Mouse (Mus musculus) neural tube, embryonic 11.5 days (tissue): Measurements from ENCODE around the gene Ccdc117. TPM values are rescaled to one million over a fixed set of nuclear protein-coding genes. Genes with fewer than 3 reads are reported as not detected.

ENCODE experiments used
- ATAC-seq: fragments of 200-750 bp; cut with Nextera tagmentation; 2 replicates; pipeline ENCODE4 v1.8.0; 2017; ENCODE audit warnings: moderate number of reproducible peaks, mild to moderate bottlenecking, moderate TSS enrichment, moderate library complexity; ENCODE audit not compliant: insufficient read depth, low FRiP score, low TSS enrichment
- DNase-seq: peaks from one replicate; pipeline ENCODE4 v3.0.0-alpha.2; 2015; ENCODE audit warnings: low spot score
- H3K27ac ChIP-seq: fragments of 300-500 bp; sonication (generic); 2 replicates; pipeline ENCODE4 v1.5.1; 2014; ENCODE audit warnings: low read depth, mild to moderate bottlenecking, low read length
- H3K27me3 ChIP-seq: fragments of 300-500 bp; sonication (generic); 2 replicates; pipeline ENCODE4 v1.6.1; 2014; ENCODE audit warnings: mild to moderate bottlenecking, low read length, mixed read lengths; ENCODE audit not compliant: control insufficient read depth, insufficient read depth
- H3K36me3 ChIP-seq: fragments of 300-500 bp; sonication (generic); 2 replicates; pipeline ENCODE4 v1.6.1; 2014; ENCODE audit warnings: mild to moderate bottlenecking, low read length, moderate library complexity, mixed read lengths; ENCODE audit not compliant: control insufficient read depth, insufficient read depth
- H3K4me1 ChIP-seq: fragments of 300-500 bp; sonication (generic); 2 replicates; pipeline ENCODE4 v1.6.1; 2014; ENCODE audit warnings: low read length, mixed read lengths; ENCODE audit not compliant: control insufficient read depth, insufficient read depth
- H3K4me2 ChIP-seq: fragments of 300-500 bp; sonication (generic); 2 replicates; pipeline ENCODE4 v1.6.1; 2014; ENCODE audit warnings: low read depth, mild to moderate bottlenecking, moderate library complexity
- H3K4me3 ChIP-seq: fragments of 300-500 bp; sonication (generic); 2 replicates; pipeline ENCODE4 v1.5.1; 2014; ENCODE audit warnings: low read depth, low read length
- H3K9ac ChIP-seq: fragments of 300-500 bp; sonication (generic); 2 replicates; pipeline ENCODE4 v1.6.1; 2014; ENCODE audit warnings: mild to moderate bottlenecking, low read length
- H3K9me3 ChIP-seq: fragments of 300-500 bp; sonication (generic); 2 replicates; pipeline ENCODE4 v1.6.1; 2016; ENCODE audit warnings: low read length; ENCODE audit not compliant: control insufficient read depth
- WGBS: fragments of 180-500 bp; shearing (Covaris S2); extraction: QIAGEN DNeasy Blood & Tissue Kit; methylation state at CpG from one replicate; pipeline ENCODE4 v1.1.7; 2014; 5-methylcytosine and 5-hydroxymethylcytosine counted together
- polyA plus RNA-seq: library from polyadenylated mRNA; unstranded; fragments of >200 nt; fragmentation: Nextera tagmentation; extraction: Ambion mirVana; gene quantifications from 2 replicates; pipeline ENCODE4 v1.2.1, GENCODE M21; 2014

Ccdc117 gene
- polyA plus RNA-seq, 1 experiment from 2014 or later = 28.2 TPM

GRCm38 (mm10) chr11:5527865-5528523 is 14.0 kb downstream of the Ccdc117 start:
- WGBS = 85% methylated on average over 5 of the region's 5 CpGs
- Histone ChIP-seq H3K9ac (no peak overlapping the region), H3K4me1 (no peaks in the 10 kb centered on the region), H3K4me3 (no peak overlapping the region), H3K27ac (no peak overlapping the region), H3K27me3 (no peaks in the 10 kb centered on the region), H3K9me3 (no peaks in the 10 kb centered on the region), H3K36me3 (peaks cover 23% of the 10 kb centered on the region), H3K4me2 (no peak overlapping the region)
- DNase-seq (no peak), ATAC-seq (no peak)

GRCm38 (mm10) chr11:5526573-5527439 is 15.2 kb downstream of the Ccdc117 start:
- H3K27me3 ChIP-seq = no peaks in the 10 kb centered on the region
- no peak overlapping the region for H3K4me3 ChIP-seq
- no peak for DNase-seq
- ATAC-seq = no peak
- no peak overlapping the region for H3K27ac ChIP-seq
- H3K4me2 ChIP-seq = no peak overlapping the region
- H3K9ac ChIP-seq = no peak overlapping the region
- H3K4me1 ChIP-seq = peaks cover 7% of the 10 kb centered on the region
- 90% methylated on average over 7 of the region's 7 CpGs for WGBS
- H3K36me3 ChIP-seq = peaks cover 25% of the 10 kb centered on the region
- H3K9me3 ChIP-seq = no peaks in the 10 kb centered on the region

GRCm38 (mm10) chr11:5525418-5525817 is 16.6 kb downstream of the Ccdc117 start:
- 92% methylated on average over 4 of the region's 4 CpGs for WGBS
- peaks cover 17% of the 10 kb centered on the region for H3K36me3 ChIP-seq
- no peak for ATAC-seq

GRCm38 (mm10) chr11:5522798-5523415 is 19.1 kb downstream of the Ccdc117 start:
- Histone ChIP-seq H3K9me3 (no peaks in the 10 kb centered on the region), H3K27me3 (no peaks in the 10 kb centered on the region), H3K4me3 (no peak overlapping the region), H3K27ac (no peak overlapping the region), H3K36me3 (peaks cover 15% of the 10 kb centered on the region), H3K9ac (no peak overlapping the region), H3K4me1 (peaks cover 9% of the 10 kb centered on the region), H3K4me2 (peak overlapping the region; percentile 79; the same call in 1 of the 2 replicates)
- ATAC-seq (no peak), DNase-seq (no peak)
- WGBS = 91% methylated on average over 11 of the region's 11 CpGs

More at GRCm38 (mm10) chr11:5525418-5525817, 16.6 kb downstream of the Ccdc117 start:
- no peaks in the 10 kb centered on the region for H3K9me3 ChIP-seq
- no peaks in the 10 kb centered on the region for H3K27me3 ChIP-seq
- DNase-seq = no peak
- no peak overlapping the region for H3K4me2 ChIP-seq
- no peak overlapping the region for H3K27ac ChIP-seq
- no peak overlapping the region for H3K9ac ChIP-seq
- peaks cover 9% of the 10 kb centered on the region for H3K4me1 ChIP-seq
- no peak overlapping the region for H3K4me3 ChIP-seq

GRCm38 (mm10) chr11:5521516-5522291 is 20.3 kb downstream of the Ccdc117 start:
- ATAC-seq (peak; percentile 3; the same call in 1 of the 2 replicates), DNase-seq (peak; percentile 56)
- H3K4me1 ChIP-seq = peaks cover 9% of the 10 kb centered on the region
- H3K4me3 ChIP-seq = peak overlapping the region; percentile 91
- H3K9ac ChIP-seq = peak overlapping the region; percentile 93
- H3K27me3 ChIP-seq = no peaks in the 10 kb centered on the region
- H3K9me3 ChIP-seq = no peaks in the 10 kb centered on the region
- H3K36me3 ChIP-seq = peaks cover 15% of the 10 kb centered on the region
- peak overlapping the region; percentile 79 for H3K4me2 ChIP-seq
- WGBS = 0% methylated on average over 34 of the region's 34 CpGs
- H3K27ac ChIP-seq = peak overlapping the region; percentile 79

- H3K9me3 ChIP-seq = no peaks in the 10 kb centered on the region
- no peaks in the 10 kb centered on the region for H3K27me3 ChIP-seq
- H3K4me1 ChIP-seq = peaks cover 9% of the 10 kb centered on the region
- H3K27ac ChIP-seq = peak overlapping the region; percentile 79
- peak overlapping the region; percentile 93 for H3K9ac ChIP-seq
- H3K36me3 ChIP-seq = peaks cover 15% of the 10 kb centered on the region
- ATAC-seq (peak; percentile 39), DNase-seq (no peak)
- H3K4me2 ChIP-seq = peak overlapping the region; percentile 79
- H3K4me3 ChIP-seq = peak overlapping the region; percentile 91
- 2% methylated on average over 13 of the region's 13 CpGs for WGBS
These were observed 20.8 kb downstream of the Ccdc117 start for GRCm38 (mm10) chr11:5521266-5521515.

- Histone ChIP-seq H3K27ac (peak within 1 kb of the TSS; percentile 79), H3K27me3 (no peaks in the 10 kb centered on the region), H3K4me3 (peak within 1 kb of the TSS; percentile 91), H3K9me3 (no peaks in the 10 kb centered on the region), H3K36me3 (peaks cover 15% of the 10 kb centered on the region), H3K4me1 (peaks cover 9% of the 10 kb centered on the region), H3K4me2 (peak within 1 kb of the TSS; percentile 79), H3K9ac (peak within 1 kb of the TSS; percentile 93)
- ATAC-seq (peak; percentile 99), DNase-seq (peak; percentile 97)
- under 1% methylated on average over 71 of the region's 72 CpGs for WGBS
These were observed 21.3 kb downstream of the Ccdc117 start, which contains the start of gene Xbp1 for GRCm38 (mm10) chr11:5520412-5521265. Gene Xbp1, plus strand, starts transcription at chr11:5520659.
